Mouse (Mus musculus) adrenal gland, adult (tissue): ENCODE measurements around the gene Wfdc1.

Source experiments
- DNase-seq, 2 experiments: peaks; one replicate each; pipeline ENCODE4 v3.0.0; 2022 to 2023; ENCODE audit warnings: low spot score in 1 of 2; ENCODE audit not compliant: inconsistent age in 2 of 2

Gene Wfdc1

GRCm38 (mm10) chr8:119637381-119637780, 28.8 kb upstream of the Wfdc1 start:
- DNase-seq: no peak

GRCm38 (mm10) chr8:119638261-119638660, 27.9 kb upstream of the Wfdc1 start:
- no peak for DNase-seq

- DNase-seq: peak; percentile 40 to 77
Observed at GRCm38 (mm10) chr8:119639798-119640197, 26.4 kb upstream of the Wfdc1 start.

GRCm38 (mm10) chr8:119641058-119641457, 25.1 kb upstream of the Wfdc1 start:
- peak; percentile 72 to 89 for DNase-seq

- DNase-seq: no peak
Observed at GRCm38 (mm10) chr8:119642960-119643359, 23.2 kb upstream of the Wfdc1 start.

- DNase-seq: no peak
Observed at GRCm38 (mm10) chr8:119644429-119644960, 21.7 kb upstream of the Wfdc1 start.

GRCm38 (mm10) chr8:119644981-119645597, 21.1 kb upstream of the Wfdc1 start:
- no peak for DNase-seq

GRCm38 (mm10) chr8:119646197-119646596, 20.0 kb upstream of the Wfdc1 start:
- DNase-seq: no peak

- no peak for DNase-seq
Observed at GRCm38 (mm10) chr8:119646846-119647245, 19.3 kb upstream of the Wfdc1 start.

- DNase-seq: peak; percentile 38 to 84
Observed at GRCm38 (mm10) chr8:119651324-119651723, 14.8 kb upstream of the Wfdc1 start.

GRCm38 (mm10) chr8:119656709-119657464, 9.3 kb upstream of the Wfdc1 start:
- DNase-seq: peak in 1 of 2 experiments; percentile 80

GRCm38 (mm10) chr8:119661081-119661480, 5.1 kb upstream of the Wfdc1 start:
- peak; percentile 76 to 88 for DNase-seq

GRCm38 (mm10) chr8:119661892-119662291, 4.3 kb upstream of the Wfdc1 start:
- no peak for DNase-seq

- DNase-seq: no peak
Observed at GRCm38 (mm10) chr8:119663440-119663839, 2.7 kb upstream of the Wfdc1 start.

GRCm38 (mm10) chr8:119665270-119665669, 895 bp upstream of the Wfdc1 start:
- DNase-seq: peak in 1 of 2 experiments; percentile 47

- peak in 1 of 2 experiments; percentile 50 for DNase-seq
Observed at GRCm38 (mm10) chr8:119668447-119668846, 2.3 kb downstream of the Wfdc1 start.

- DNase-seq: peak in 1 of 2 experiments; percentile 50
Observed at GRCm38 (mm10) chr8:119669284-119669683, 3.1 kb downstream of the Wfdc1 start.

- peak; percentile 64 to 78 for DNase-seq
Observed at GRCm38 (mm10) chr8:119670419-119671091, 4.4 kb downstream of the Wfdc1 start.

- DNase-seq: no peak
Observed at GRCm38 (mm10) chr8:119673976-119674555, 7.9 kb downstream of the Wfdc1 start.

- no peak for DNase-seq
Observed at GRCm38 (mm10) chr8:119675457-119675856, 9.3 kb downstream of the Wfdc1 start.

- peak; percentile 93 to 98 for DNase-seq
Observed at GRCm38 (mm10) chr8:119676389-119676788, 10.2 kb downstream of the Wfdc1 start.
